Mouse (Mus musculus) cerebellum, postnatal 36 days (tissue): ENCODE data around the gene Arhgap22.

ENCODE experiments used
- DNase-seq, 2 experiments: peaks; one replicate each; pipeline ENCODE4 v3.0.0; 2021 to 2022; ENCODE audit warnings: mixed read lengths in 2 of 2

The Arhgap22 gene

GRCm38 (mm10) chr14:33374089-33374488 is 160.3 kb downstream of the Arhgap22 start:
- DNase-seq, result no peak

- DNase-seq, result no peak
Measured at GRCm38 (mm10) chr14:33377211-33377610, 163.4 kb downstream of the Arhgap22 start.

GRCm38 (mm10) chr14:33378723-33379122 is 164.9 kb downstream of the Arhgap22 start:
- no peak for DNase-seq

GRCm38 (mm10) chr14:33380830-33381457 is 167.1 kb downstream of the Arhgap22 start:
- DNase-seq, result peak; percentile 66 to 68

GRCm38 (mm10) chr14:33398065-33398860 is 184.4 kb downstream of the Arhgap22 start:
- no peak for DNase-seq

GRCm38 (mm10) chr14:33400019-33400418 is 186.2 kb downstream of the Arhgap22 start:
- DNase-seq, result no peak

GRCm38 (mm10) chr14:33402331-33402730 is 188.5 kb downstream of the Arhgap22 start:
- DNase-seq, result no peak

GRCm38 (mm10) chr14:33415746-33416145 is 201.9 kb downstream of the Arhgap22 start:
- no peak for DNase-seq

- DNase-seq, result no peak
Measured at GRCm38 (mm10) chr14:33418311-33418909, 204.6 kb downstream of the Arhgap22 start.
